Mouse (Mus musculus): ENCODE measurements around the gene Pkdrej. TPM values are rescaled to one million over a fixed set of nuclear protein-coding genes. Genes with fewer than 3 reads are reported as not detected.
A peak's percentile ranks its signal among the peaks of the same experiment; 100 is the strongest.

Pkdrej gene
- polyA plus RNA-seq, 1 experiment from 2014 or later = 0.21 TPM

- Histone ChIP-seq H3K4me1 (ENCODE audit: control insufficient read depth, insufficient read depth, low read length) (no peaks in the 10 kb centered on the region), H3K36me3 (ENCODE audit: control insufficient read depth, insufficient read depth, low read length) (no peaks in the 10 kb centered on the region), H3K27me3 (ENCODE audit: control insufficient read depth, insufficient read depth, low read length) (no peaks in the 10 kb centered on the region), H3K4me2 (ENCODE audit: low read depth, severe bottlenecking) (no peak overlapping the region), H3K9me3 (ENCODE audit: control insufficient read depth, low read length) (no peaks in the 10 kb centered on the region), H3K4me3 (ENCODE audit: low read depth, low read length) (no peak overlapping the region), H3K9ac (ENCODE audit: low read length) (no peak overlapping the region), H3K27ac (replicated peaks; ENCODE audit: low read depth, low read length) (no peak overlapping the region)
- ATAC-seq (ENCODE audit: insufficient number of reproducible peaks, low FRiP score, low TSS enrichment, low read depth) = no peak
- DNase-seq (ENCODE audit: low spot score) = peak; percentile 58
- 31% methylated on average over 6 of the region's 6 CpGs for WGBS
Measured at GRCm38 (mm10) chr15:85840983-85841382, 19.4 kb upstream of the Pkdrej start.

GRCm38 (mm10) chr15:85836887-85837286 lies 15.4 kb upstream of the Pkdrej start:
- Histone ChIP-seq H3K9me3 (ENCODE audit: control insufficient read depth, low read length) (no peaks in the 10 kb centered on the region), H3K27ac (replicated peaks; ENCODE audit: low read depth, low read length) (no peak overlapping the region), H3K27me3 (ENCODE audit: control insufficient read depth, insufficient read depth, low read length) (no peaks in the 10 kb centered on the region), H3K4me3 (ENCODE audit: low read depth, low read length) (no peak overlapping the region), H3K4me2 (ENCODE audit: low read depth, severe bottlenecking) (no peak overlapping the region), H3K9ac (ENCODE audit: low read length) (no peak overlapping the region), H3K36me3 (ENCODE audit: control insufficient read depth, insufficient read depth, low read length) (no peaks in the 10 kb centered on the region), H3K4me1 (ENCODE audit: control insufficient read depth, insufficient read depth, low read length) (0 out of 2 replicates have a peak, but pooled peaks cover 3% of the 10 kb centered on the region)
- WGBS = 94% methylated on average over 5 of the region's 5 CpGs
- no peak for ATAC-seq (ENCODE audit: insufficient number of reproducible peaks, low FRiP score, low TSS enrichment, low read depth)
- DNase-seq (ENCODE audit: low spot score) = no peak

GRCm38 (mm10) chr15:85835335-85835734 lies 13.8 kb upstream of the Pkdrej start:
- H3K9ac ChIP-seq (ENCODE audit: low read length) = no peak overlapping the region
- no peaks in the 10 kb centered on the region for H3K9me3 ChIP-seq (ENCODE audit: control insufficient read depth, low read length)
- H3K36me3 ChIP-seq (ENCODE audit: control insufficient read depth, insufficient read depth, low read length) = no peaks in the 10 kb centered on the region
- H3K27ac ChIP-seq (replicated peaks; ENCODE audit: low read depth, low read length) = no peak overlapping the region
- 0 out of 2 replicates have a peak, but pooled peaks cover 3% of the 10 kb centered on the region for H3K4me1 ChIP-seq (ENCODE audit: control insufficient read depth, insufficient read depth, low read length)
- WGBS = 55% methylated on average over 3 of the region's 3 CpGs
- H3K4me2 ChIP-seq (ENCODE audit: low read depth, severe bottlenecking) = no peak overlapping the region
- no peak for ATAC-seq (ENCODE audit: insufficient number of reproducible peaks, low FRiP score, low TSS enrichment, low read depth)
- no peak overlapping the region for H3K4me3 ChIP-seq (ENCODE audit: low read depth, low read length)
- no peak for DNase-seq (ENCODE audit: low spot score)
- H3K27me3 ChIP-seq (ENCODE audit: control insufficient read depth, insufficient read depth, low read length) = no peaks in the 10 kb centered on the region

- 39% methylated on average over 8 of the region's 8 CpGs for WGBS
- Histone ChIP-seq H3K9me3 (ENCODE audit: control insufficient read depth, low read length) (no peaks in the 10 kb centered on the region), H3K27me3 (ENCODE audit: control insufficient read depth, insufficient read depth, low read length) (no peaks in the 10 kb centered on the region), H3K9ac (ENCODE audit: low read length) (peak overlapping the region; percentile 56; the same call in 1 of the 2 replicates), H3K36me3 (ENCODE audit: control insufficient read depth, insufficient read depth, low read length) (no peaks in the 10 kb centered on the region), H3K4me2 (ENCODE audit: low read depth, severe bottlenecking) (peak overlapping the region; percentile 79), H3K4me3 (ENCODE audit: low read depth, low read length) (peak overlapping the region; percentile 48), H3K27ac (replicated peaks; ENCODE audit: low read depth, low read length) (no peak overlapping the region), H3K4me1 (ENCODE audit: control insufficient read depth, insufficient read depth, low read length) (0 out of 2 replicates have a peak, but pooled peaks cover 3% of the 10 kb centered on the region)
- no peak for DNase-seq (ENCODE audit: low spot score)
- ATAC-seq (ENCODE audit: insufficient number of reproducible peaks, low FRiP score, low TSS enrichment, low read depth) = no peak
Measured at GRCm38 (mm10) chr15:85832599-85832998, 11.1 kb upstream of the Pkdrej start.

GRCm38 (mm10) chr15:85831954-85832590 lies 10.5 kb upstream of the Pkdrej start, which contains the start of gene Ttc38:
Gene Ttc38, plus strand, starts transcription at chr15:85832306.
- peak; percentile 79 for DNase-seq (ENCODE audit: low spot score)
- under 1% methylated on average over 27 of the region's 27 CpGs for WGBS

GRCm38 (mm10) chr15:85829470-85829869 lies 7.9 kb upstream of the Pkdrej start:
- no peaks in the 10 kb centered on the region for H3K36me3 ChIP-seq (ENCODE audit: control insufficient read depth, insufficient read depth, low read length)
- H3K4me1 ChIP-seq (ENCODE audit: control insufficient read depth, insufficient read depth, low read length) = 0 out of 2 replicates have a peak, but pooled peaks cover 3% of the 10 kb centered on the region
- H3K4me3 ChIP-seq (ENCODE audit: low read depth, low read length) = no peak overlapping the region
- no peaks in the 10 kb centered on the region for H3K9me3 ChIP-seq (ENCODE audit: control insufficient read depth, low read length)
- WGBS = 80% methylated on average over 5 of the region's 5 CpGs
- H3K27ac ChIP-seq (replicated peaks; ENCODE audit: low read depth, low read length) = no peak overlapping the region
- no peak for ATAC-seq (ENCODE audit: insufficient number of reproducible peaks, low FRiP score, low TSS enrichment, low read depth)
- no peak overlapping the region for H3K4me2 ChIP-seq (ENCODE audit: low read depth, severe bottlenecking)
- H3K27me3 ChIP-seq (ENCODE audit: control insufficient read depth, insufficient read depth, low read length) = no peaks in the 10 kb centered on the region
- H3K9ac ChIP-seq (ENCODE audit: low read length) = no peak overlapping the region
- DNase-seq (ENCODE audit: low spot score) = no peak

More at GRCm38 (mm10) chr15:85831954-85832590, 10.5 kb upstream of the Pkdrej start, which contains the start of gene Ttc38:
- no peaks in the 10 kb centered on the region for H3K36me3 ChIP-seq (ENCODE audit: control insufficient read depth, insufficient read depth, low read length)
- H3K4me3 ChIP-seq (ENCODE audit: low read depth, low read length) = peak within 1 kb of the TSS; percentile 48
- H3K27ac ChIP-seq (replicated peaks; ENCODE audit: low read depth, low read length) = no peak within 1 kb of the TSS
- peak; percentile 85 for ATAC-seq (ENCODE audit: insufficient number of reproducible peaks, low FRiP score, low TSS enrichment, low read depth)
- H3K9me3 ChIP-seq (ENCODE audit: control insufficient read depth, low read length) = no peaks in the 10 kb centered on the region
- 0 out of 2 replicates have a peak, but pooled peaks cover 3% of the 10 kb centered on the region for H3K4me1 ChIP-seq (ENCODE audit: control insufficient read depth, insufficient read depth, low read length)
- no peaks in the 10 kb centered on the region for H3K27me3 ChIP-seq (ENCODE audit: control insufficient read depth, insufficient read depth, low read length)
- peak within 1 kb of the TSS; percentile 56 for H3K9ac ChIP-seq (ENCODE audit: low read length)
- H3K4me2 ChIP-seq (ENCODE audit: low read depth, severe bottlenecking) = peak within 1 kb of the TSS; percentile 79

- Histone ChIP-seq H3K4me1 (ENCODE audit: control insufficient read depth, insufficient read depth, low read length) (0 out of 2 replicates have a peak, but pooled peaks cover 3% of the 10 kb centered on the region), H3K9ac (ENCODE audit: low read length) (no peak overlapping the region), H3K4me2 (ENCODE audit: low read depth, severe bottlenecking) (no peak overlapping the region), H3K27me3 (ENCODE audit: control insufficient read depth, insufficient read depth, low read length) (no peaks in the 10 kb centered on the region), H3K36me3 (ENCODE audit: control insufficient read depth, insufficient read depth, low read length) (no peaks in the 10 kb centered on the region), H3K27ac (replicated peaks; ENCODE audit: low read depth, low read length) (no peak overlapping the region), H3K4me3 (ENCODE audit: low read depth, low read length) (no peak overlapping the region), H3K9me3 (ENCODE audit: control insufficient read depth, low read length) (no peaks in the 10 kb centered on the region)
- ATAC-seq (ENCODE audit: insufficient number of reproducible peaks, low FRiP score, low TSS enrichment, low read depth) (no peak), DNase-seq (ENCODE audit: low spot score) (no peak)
- 85% methylated on average over 4 of the region's 4 CpGs for WGBS
Measured at GRCm38 (mm10) chr15:85828071-85828470, 6.5 kb upstream of the Pkdrej start.

GRCm38 (mm10) chr15:85826676-85827075 lies 5.1 kb upstream of the Pkdrej start:
- Histone ChIP-seq H3K36me3 (ENCODE audit: control insufficient read depth, insufficient read depth, low read length) (no peaks in the 10 kb centered on the region), H3K4me1 (ENCODE audit: control insufficient read depth, insufficient read depth, low read length) (no peaks in the 10 kb centered on the region), H3K9ac (ENCODE audit: low read length) (no peak overlapping the region), H3K4me3 (ENCODE audit: low read depth, low read length) (no peak overlapping the region), H3K9me3 (ENCODE audit: control insufficient read depth, low read length) (no peaks in the 10 kb centered on the region), H3K4me2 (ENCODE audit: low read depth, severe bottlenecking) (no peak overlapping the region), H3K27me3 (ENCODE audit: control insufficient read depth, insufficient read depth, low read length) (0 out of 2 replicates have a peak, but pooled peaks cover 2% of the 10 kb centered on the region), H3K27ac (replicated peaks; ENCODE audit: low read depth, low read length) (no peak overlapping the region)
- ATAC-seq (ENCODE audit: insufficient number of reproducible peaks, low FRiP score, low TSS enrichment, low read depth) (no peak), DNase-seq (ENCODE audit: low spot score) (no peak)
- 66% methylated on average over 5 of the region's 5 CpGs for WGBS
